In the genomic region with DNA sequence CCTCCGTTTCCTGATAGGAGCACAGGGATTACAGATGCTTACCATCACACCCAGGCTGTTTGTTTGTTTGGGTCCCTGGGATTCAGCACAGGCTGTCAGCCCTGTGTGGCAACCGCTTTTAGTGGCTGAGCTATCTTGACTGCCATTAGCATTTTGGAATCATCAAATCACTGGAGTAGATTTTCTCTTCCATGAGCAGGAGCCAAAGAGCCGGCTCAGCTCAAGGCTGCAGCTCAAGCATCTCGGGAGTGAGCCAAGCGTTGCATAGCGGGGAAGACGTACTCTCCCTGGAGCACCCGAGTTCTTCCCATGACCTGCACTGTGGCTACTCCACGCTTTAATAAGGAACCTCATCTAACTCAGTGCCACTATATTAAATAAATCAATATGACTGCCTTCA, we compare ENCODE assay signal across 21 mouse cellular contexts.
DNase-seq lines count a peak whose midpoint lies in the region; ATAC-seq and TF ChIP-seq lines count a peak whose summit lies in the region.
"Had no signal": no experiment of that assay in that cellular context is flagged by ENCODE, and none has a peak within 500 bp of the region (broad histone marks: within the 10 kb centered on the region; RNA-seq: fewer than 3 reads in every experiment).

No protein-coding gene starts in this region.

- TF ChIP-seq CTCF in small intestine, adult 2 months (IDR thresholded peaks at IDR 0.05; ENCODE audit: extremely low read depth, insufficient read length, insufficient replicate concordance, low read depth, low read length): no peak

- H3K27me3 ChIP-seq in small intestine, adult 2 months (ENCODE audit: control insufficient read depth, insufficient read depth, low read length): no peaks in the 10 kb centered on the region
- H3K27me3 ChIP-seq: hindbrain, embryonic 12.5 days had no signal

- ATAC-seq in frontal cortex, adult (ENCODE audit: low TSS enrichment): peak; percentile 7; the same call in 1 of the 2 replicates
- ATAC-seq: hindbrain, embryonic 16.5 days; intestine, postnatal 0 days had no signal

- H3K27ac ChIP-seq in small intestine, adult 2 months (ENCODE audit: insufficient read depth, low read depth, low read length): peak overlapping the region; percentile 71; the same call in 1 of the 2 replicates
- H3K27ac ChIP-seq: embryonic facial prominence, embryonic 10.5 days; forebrain, embryonic 10.5 days; heart, embryonic 10.5 days; hindbrain, embryonic 12.5 days had no signal

- H3K4me1 ChIP-seq in small intestine, adult 2 months (ENCODE audit: control insufficient read depth, insufficient read depth, insufficient read length, low read length): peaks cover 42% of the 10 kb centered on the region

- no peak for TF ChIP-seq POLR2A in small intestine, adult 2 months (IDR thresholded peaks at IDR 0.05; ENCODE audit: low read depth, low read length)

- H3K4me3 ChIP-seq in small intestine, adult 2 months (ENCODE audit: low read depth, low read length): no peak overlapping the region
- H3K4me3 ChIP-seq: embryonic facial prominence, embryonic 10.5 days; erythroblast, embryonic 14.5 days; forebrain, embryonic 10.5 days; heart, embryonic 10.5 days; hindbrain, embryonic 12.5 days had no signal

- DNase-seq in adrenal gland, postnatal 36 days: peak; percentile 30 to 53
- DNase-seq in adrenal gland, postnatal 10 days: no peak
- DNase-seq in frontal cortex, postnatal 36 days (ENCODE audit: low spot score in 2 of 2): no peak
- peak; percentile 37 for DNase-seq in retina, postnatal 1 day
- DNase-seq in retina, embryonic 14.5 days (ENCODE audit: low spot score): no peak
- DNase-seq in embryo, embryonic 9.5 days (ENCODE audit: extremely low spot score): no peak
- DNase-seq: cerebellum, adult 18-20 months; cerebellum, adult 9-11 months; cerebellum, postnatal 36 days; heart, adult 18-20 months; heart, postnatal 10 days; heart, postnatal 4 days had no signal

- H3K36me3 ChIP-seq in small intestine, adult 2 months (ENCODE audit: control insufficient read depth, insufficient read depth, low read length): no peaks in the 10 kb centered on the region
- H3K36me3 ChIP-seq: embryonic facial prominence, embryonic 10.5 days; forebrain, embryonic 10.5 days; heart, embryonic 10.5 days; hindbrain, embryonic 12.5 days had no signal

- 85% methylated on average over 9 of the region's 9 CpGs for WGBS in small intestine, adult 2 months

Comparison
In these comparisons a context has a peak if more than half of its experiments do, and no peak if none do; other contexts are left out.
1. DNase-seq: peak in adrenal gland, postnatal 36 days (2 of 2) and retina, postnatal 1 day (single experiment); none in adrenal gland, postnatal 10 days (single experiment), frontal cortex, postnatal 36 days (0 of 2), retina, embryonic 14.5 days (single experiment) and embryo, embryonic 9.5 days (single experiment).